Comparison of ENCODE assay signal across 8 mouse cellular contexts in the genomic region with DNA sequence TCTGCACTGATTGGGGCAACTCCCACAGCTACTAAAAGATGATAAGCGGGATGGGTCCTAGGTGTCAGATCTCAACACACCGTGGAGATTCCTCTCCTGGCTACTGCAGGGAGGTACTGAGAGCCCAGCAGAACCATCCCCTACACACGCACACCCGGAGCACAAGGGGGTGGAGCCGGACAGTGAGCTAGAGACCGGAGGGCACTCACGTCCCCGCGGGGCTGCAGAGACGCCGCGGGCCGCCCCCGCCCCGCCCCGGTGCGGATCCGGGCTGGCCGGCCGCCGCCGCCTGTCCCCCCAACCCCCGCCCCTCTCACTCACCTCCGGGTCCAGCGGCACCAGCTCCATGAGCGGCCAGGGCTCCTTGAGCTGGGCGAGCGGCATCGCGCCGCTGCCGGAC. TPM values are rescaled to one million over a fixed set of nuclear protein-coding genes. Genes with fewer than 3 reads are reported as not detected.
DNase-seq lines count a peak whose midpoint lies in the region; ATAC-seq and TF ChIP-seq lines count a peak whose summit lies in the region.

No protein-coding gene starts in this region.

- peaks cover 49% of the 10 kb centered on the region for H3K27me3 ChIP-seq in erythroblast, embryonic 14.5 days (ENCODE audit: control insufficient read depth)
- no peaks in the 10 kb centered on the region for H3K27me3 ChIP-seq in embryonic facial prominence, embryonic 12.5 days
- no peaks in the 10 kb centered on the region for H3K27me3 ChIP-seq in hindbrain, embryonic 15.5 days
- H3K27me3 ChIP-seq in liver, embryonic 15.5 days, result peaks cover 46% of the 10 kb centered on the region
- no peaks in the 10 kb centered on the region for H3K27me3 ChIP-seq in small intestine, adult 2 months (ENCODE audit: control insufficient read depth, insufficient read depth, low read length)

- no peak for ATAC-seq in erythroblast, adult 5-6 weeks (replicated peaks; ENCODE audit: low FRiP score, poor library complexity, severe bottlenecking)
- peak; percentile 29; the same call in 1 of the 2 replicates for ATAC-seq in embryonic facial prominence, embryonic 12.5 days (ENCODE audit: insufficient number of reproducible peaks, insufficient read depth, low FRiP score, low TSS enrichment)
- ATAC-seq in hindbrain, embryonic 15.5 days (ENCODE audit: low FRiP score, low read depth), result peak; percentile 70; the same call in 1 of the 2 replicates
- peak; percentile 30; the same call in 1 of the 2 replicates for ATAC-seq in liver, embryonic 15.5 days (ENCODE audit: insufficient read depth)

- H3K36me3 ChIP-seq in erythroblast, embryonic 14.5 days (ENCODE audit: control insufficient read depth), result no peaks in the 10 kb centered on the region
- no peaks in the 10 kb centered on the region for H3K36me3 ChIP-seq in embryonic facial prominence, embryonic 12.5 days
- no peaks in the 10 kb centered on the region for H3K36me3 ChIP-seq in hindbrain, embryonic 15.5 days
- no peaks in the 10 kb centered on the region for H3K36me3 ChIP-seq in liver, embryonic 15.5 days (replicated peaks)
- H3K36me3 ChIP-seq in small intestine, adult 2 months (ENCODE audit: control insufficient read depth, insufficient read depth, low read length), result peaks cover 3% of the 10 kb centered on the region; the same call in 1 of the 2 replicates

- WGBS in embryonic facial prominence, embryonic 12.5 days, result under 1% methylated on average over 31 of the region's 32 CpGs
- under 1% methylated on average over 17 of the region's 32 CpGs for WGBS in hindbrain, embryonic 15.5 days
- under 1% methylated on average over 32 of the region's 32 CpGs for WGBS in liver, embryonic 15.5 days (ENCODE audit: insufficient replicate concordance)
- under 1% methylated on average over 32 of the region's 32 CpGs for WGBS in small intestine, adult 2 months

- H3K4me2 ChIP-seq in embryonic facial prominence, embryonic 12.5 days (replicated peaks), result peak overlapping the region; percentile 92
- peak overlapping the region; percentile 96 for H3K4me2 ChIP-seq in hindbrain, embryonic 15.5 days
- H3K4me2 ChIP-seq in liver, embryonic 15.5 days, result peak overlapping the region; percentile 97

- H3K4me3 ChIP-seq in erythroblast, embryonic 14.5 days (replicated peaks), result peak overlapping the region; percentile 62
- peak overlapping the region; percentile 87 for H3K4me3 ChIP-seq in embryonic facial prominence, embryonic 12.5 days
- peak overlapping the region; percentile 92 for H3K4me3 ChIP-seq in hindbrain, embryonic 15.5 days
- peak overlapping the region; percentile 70 for H3K4me3 ChIP-seq in liver, embryonic 15.5 days (replicated peaks)
- peak overlapping the region; percentile 96 for H3K4me3 ChIP-seq in small intestine, adult 2 months (ENCODE audit: low read depth, low read length)

- peak; percentile 23; the same call in 1 of the 2 replicates for TF ChIP-seq POLR2A in small intestine, adult 2 months (IDR thresholded peaks at IDR 0.05; ENCODE audit: low read depth, low read length)

- peaks cover 13% of the 10 kb centered on the region for H3K4me1 ChIP-seq in erythroblast, embryonic 14.5 days (ENCODE audit: control insufficient read depth)
- H3K4me1 ChIP-seq in embryonic facial prominence, embryonic 12.5 days, result peaks cover 21% of the 10 kb centered on the region
- peaks cover 20% of the 10 kb centered on the region for H3K4me1 ChIP-seq in hindbrain, embryonic 15.5 days (replicated peaks)
- H3K4me1 ChIP-seq in liver, embryonic 15.5 days (replicated peaks), result peaks cover 38% of the 10 kb centered on the region
- H3K4me1 ChIP-seq in small intestine, adult 2 months (ENCODE audit: control insufficient read depth, insufficient read depth, insufficient read length, low read length), result peaks cover 22% of the 10 kb centered on the region

- peak; percentile 71 for DNase-seq in Muller cell, postnatal 12 days (ENCODE audit: inconsistent ontology term)
- DNase-seq in layer of hippocampus, adult 9-11 months, result no peak

- TF ChIP-seq CTCF in small intestine, adult 2 months (IDR thresholded peaks at IDR 0.05; ENCODE audit: extremely low read depth, insufficient read length, insufficient replicate concordance, low read depth, low read length), result no peak

- H3K9ac ChIP-seq in embryonic facial prominence, embryonic 12.5 days, result peak overlapping the region; percentile 88
- H3K9ac ChIP-seq in hindbrain, embryonic 15.5 days, result peak overlapping the region; percentile 80
- peak overlapping the region; percentile 68 for H3K9ac ChIP-seq in liver, embryonic 15.5 days

- H3K9me3 ChIP-seq in erythroblast, embryonic 14.5 days (ENCODE audit: control insufficient read depth, low read length), result peaks cover 2% of the 10 kb centered on the region; the same call in 1 of the 2 replicates
- H3K9me3 ChIP-seq in embryonic facial prominence, embryonic 12.5 days, result no peaks in the 10 kb centered on the region
- no peaks in the 10 kb centered on the region for H3K9me3 ChIP-seq in hindbrain, embryonic 15.5 days
- no peaks in the 10 kb centered on the region for H3K9me3 ChIP-seq in liver, embryonic 15.5 days (replicated peaks)

- H3K27ac ChIP-seq in embryonic facial prominence, embryonic 12.5 days, result peak overlapping the region; percentile 92
- peak overlapping the region; percentile 85 for H3K27ac ChIP-seq in hindbrain, embryonic 15.5 days (replicated peaks)
- H3K27ac ChIP-seq in liver, embryonic 15.5 days (replicated peaks), result peak overlapping the region; percentile 72; the same call in 1 of the 2 replicates
- peak overlapping the region; percentile 98 for H3K27ac ChIP-seq in small intestine, adult 2 months (ENCODE audit: insufficient read depth, low read depth, low read length)

RNA-seq across cellular contexts. Expression of a gene that starts 0.3 kb away (rescaled TPM):
- 0.78 and 1.0 TPM in 2 replicates for polyA plus RNA-seq in erythroblast, embryonic 14.5 days (2012)
- 40.0 and 40.1 TPM in 2 replicates for total RNA-seq in erythroblast, adult 5-6 weeks (2015; ENCODE audit: low replicate concordance)
- total RNA-seq in erythroblast, adult 5-6 weeks (2017; ENCODE audit: low replicate concordance), result 67.2 and 89.1 TPM in 2 replicates
- 50.8 and 52.0 TPM in 2 replicates for polyA plus RNA-seq in embryonic facial prominence, embryonic 12.5 days (2016; fragmentation: Nextera tagmentation; extraction: Ambion mirVana)
- 25.0 and 25.6 TPM in 2 replicates for polyA plus RNA-seq in hindbrain, embryonic 15.5 days (2015; fragmentation: Nextera tagmentation; extraction: Ambion mirVana)
- polyA plus RNA-seq in liver, embryonic 15.5 days (2015; fragmentation: Nextera tagmentation; extraction: Ambion mirVana), result 68.0 and 77.2 TPM in 2 replicates
- polyA plus RNA-seq in small intestine, adult 2 months (2012; rRNA removed), result 91.5 and 220 TPM in 2 replicates

Comparison
In these comparisons a context has a peak if more than half of its experiments do, and no peak if none do; other contexts are left out.
1. RNA of a gene that starts 0.3 kb away (polyA plus RNA-seq): 91.5 to 220 TPM in small intestine, adult 2 months, 68.0 to 77.2 TPM in liver, embryonic 15.5 days, 50.8 to 52.0 TPM in embryonic facial prominence, embryonic 12.5 days and 25.0 to 25.6 TPM in hindbrain, embryonic 15.5 days; 0.78 to 1.0 TPM in erythroblast, embryonic 14.5 days; every median in the first group is over 10 times any median in the second.
2. Peak in every context shown above with its lines, with median percentiles within 50 percentile points of each other: H3K4me3 ChIP-seq, H3K27ac ChIP-seq, H3K4me2 ChIP-seq and H3K9ac ChIP-seq.